In the genomic region with DNA sequence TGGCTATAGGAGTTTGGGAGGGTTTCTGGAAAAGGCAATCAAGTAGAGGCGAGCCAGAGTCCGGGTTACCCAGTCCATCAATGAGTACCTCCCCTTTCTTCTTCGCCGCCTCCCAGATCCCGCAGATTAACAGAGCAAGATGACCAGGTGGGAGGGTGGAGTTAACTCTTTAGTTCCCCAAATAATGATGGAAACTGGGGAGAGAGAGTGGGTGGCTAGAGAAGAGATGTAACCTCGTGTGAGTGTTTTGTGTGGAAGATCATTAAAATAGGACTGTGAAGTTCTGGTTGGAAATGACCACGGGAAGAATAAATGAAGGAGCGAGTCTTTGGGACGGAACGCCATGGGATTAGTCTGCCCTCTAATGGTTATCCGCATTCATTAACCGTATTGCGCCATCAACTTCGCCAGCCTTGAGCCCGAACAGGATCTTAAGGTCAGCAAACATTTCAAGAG, we compare ENCODE assay signal across 8 mouse cellular contexts. TPM values are rescaled to one million over a fixed set of nuclear protein-coding genes. Genes with fewer than 3 reads are reported as not detected.
DNase-seq lines count a peak whose midpoint lies in the region; ATAC-seq lines count a peak whose summit lies in the region.

No protein-coding gene starts in this region.

- WGBS in neural tube, embryonic 11.5 days = under 1% methylated on average over 15 of the region's 15 CpGs
- WGBS in hindbrain, embryonic 13.5 days = under 1% methylated on average over 15 of the region's 15 CpGs
- WGBS in stomach, embryonic 14.5 days = 0% methylated on average over 15 of the region's 15 CpGs

- peak; percentile 59 for ATAC-seq in neural tube, embryonic 11.5 days (ENCODE audit: insufficient read depth, low FRiP score, low TSS enrichment)
- peak; percentile 14; the same call in 1 of the 2 replicates for ATAC-seq in hindbrain, embryonic 13.5 days (ENCODE audit: low FRiP score)
- peak; percentile 46; the same call in 1 of the 2 replicates for ATAC-seq in megakaryocyte-erythroid progenitor cell, adult 5-6 weeks (replicated peaks; ENCODE audit: low FRiP score, low TSS enrichment, poor library complexity, severe bottlenecking)
- ATAC-seq in stomach, embryonic 14.5 days (ENCODE audit: insufficient number of reproducible peaks, insufficient read depth, low FRiP score, low read depth) = peak; percentile 44

- peak; percentile 53 for DNase-seq in neural tube, embryonic 11.5 days (ENCODE audit: low spot score)
- no peak for DNase-seq in neural tube, embryonic 10.5 days (ENCODE audit: extremely low spot score, low spot score)
- peak; percentile 67 for DNase-seq in cerebellum, adult 8-10 months
- peak; percentile 73 for DNase-seq in forelimb bud, embryonic 11.5 days (ENCODE audit: low read depth, low spot score)
- DNase-seq in left cerebral cortex, postnatal 25 days (ENCODE audit: low spot score in 2 of 2) = peak; percentile 54 to 71

- H3K4me2 ChIP-seq in neural tube, embryonic 11.5 days (ENCODE audit: low read depth) = peak overlapping the region; percentile 53
- H3K4me2 ChIP-seq in hindbrain, embryonic 13.5 days = peak overlapping the region; percentile 94
- peak overlapping the region; percentile 95 for H3K4me2 ChIP-seq in stomach, embryonic 14.5 days (replicated peaks; ENCODE audit: low read depth, low read length)

- no peaks in the 10 kb centered on the region for H3K9me3 ChIP-seq in neural tube, embryonic 11.5 days (ENCODE audit: control insufficient read depth, low read length)
- no peaks in the 10 kb centered on the region for H3K9me3 ChIP-seq in hindbrain, embryonic 13.5 days
- no peaks in the 10 kb centered on the region for H3K9me3 ChIP-seq in stomach, embryonic 14.5 days (ENCODE audit: control insufficient read depth, low read depth, low read length)

- 0 out of 2 replicates have a peak, but pooled peaks cover 3% of the 10 kb centered on the region for H3K4me1 ChIP-seq in neural tube, embryonic 11.5 days (ENCODE audit: control insufficient read depth, insufficient read depth, low read length)
- peaks cover 16% of the 10 kb centered on the region for H3K4me1 ChIP-seq in hindbrain, embryonic 13.5 days (replicated peaks)
- H3K4me1 ChIP-seq in stomach, embryonic 14.5 days (ENCODE audit: control insufficient read depth, insufficient read depth, low read length) = peaks cover 4% of the 10 kb centered on the region; the same call in 1 of the 2 replicates

- H3K27ac ChIP-seq in neural tube, embryonic 11.5 days (ENCODE audit: low read depth, low read length) = no peak overlapping the region
- H3K27ac ChIP-seq in hindbrain, embryonic 13.5 days = no peak overlapping the region
- H3K27ac ChIP-seq in stomach, embryonic 14.5 days (ENCODE audit: low read length) = no peak overlapping the region

- peak overlapping the region; percentile 47 for H3K4me3 ChIP-seq in neural tube, embryonic 11.5 days (ENCODE audit: low read depth, low read length)
- peak overlapping the region; percentile 57 for H3K4me3 ChIP-seq in hindbrain, embryonic 13.5 days
- H3K4me3 ChIP-seq in stomach, embryonic 14.5 days (ENCODE audit: low read depth, low read length) = peak overlapping the region; percentile 52

- no peaks in the 10 kb centered on the region for H3K36me3 ChIP-seq in neural tube, embryonic 11.5 days (ENCODE audit: control insufficient read depth, insufficient read depth, low read length)
- no peaks in the 10 kb centered on the region for H3K36me3 ChIP-seq in hindbrain, embryonic 13.5 days
- H3K36me3 ChIP-seq in stomach, embryonic 14.5 days (ENCODE audit: control insufficient read depth, insufficient read depth, low read length) = no peaks in the 10 kb centered on the region

- intact Hi-C loops in left cerebral cortex, postnatal 25 days (cut with DNase I) = loop anchor here (1.0 to 5.0 kb wide), 2 partner anchors 34 to 54 kb away; a partner anchor contains a TSS

- no peak overlapping the region for H3K9ac ChIP-seq in neural tube, embryonic 11.5 days (ENCODE audit: low read length)
- peak overlapping the region; percentile 67 for H3K9ac ChIP-seq in hindbrain, embryonic 13.5 days
- H3K9ac ChIP-seq in stomach, embryonic 14.5 days (replicated peaks; ENCODE audit: low read depth, low read length) = no peak overlapping the region

- peaks cover 35% of the 10 kb centered on the region for H3K27me3 ChIP-seq in neural tube, embryonic 11.5 days (ENCODE audit: control insufficient read depth, insufficient read depth, low read length)
- peaks cover 62% of the 10 kb centered on the region for H3K27me3 ChIP-seq in hindbrain, embryonic 13.5 days
- peaks cover 11% of the 10 kb centered on the region for H3K27me3 ChIP-seq in stomach, embryonic 14.5 days (ENCODE audit: control insufficient read depth, insufficient read depth, low read length)

RNA-seq across cellular contexts. Expression of a gene that starts 0.7 kb away (rescaled TPM):
- polyA plus RNA-seq in neural tube, embryonic 11.5 days (2014; fragmentation: Nextera tagmentation; extraction: Ambion mirVana) = 3.1 and 3.5 TPM in 2 replicates
- polyA plus RNA-seq in hindbrain, embryonic 13.5 days (2015; fragmentation: Nextera tagmentation; extraction: Ambion mirVana) = 3.5 and 3.7 TPM in 2 replicates
- 1 to 10 TPM; 3.0 to 3.1 TPM for total RNA-seq in left cerebral cortex, postnatal 25 days (2021)
- total RNA-seq in megakaryocyte-erythroid progenitor cell, adult 5-6 weeks (2014; fragmentation: Nextera tagmentation) = 0.22 TPM in 1 of 2 replicates, not detected in the other
- not detected in 2 replicates for total RNA-seq in megakaryocyte-erythroid progenitor cell, adult 5-6 weeks (2017)
- polyA plus RNA-seq in stomach, embryonic 14.5 days (2014; fragmentation: Nextera tagmentation; extraction: Ambion mirVana) = 4.6 and 4.8 TPM in 2 replicates

RNA-seq across cellular contexts. Expression of a gene that starts 9.6 kb away (rescaled TPM):
- 333 and 341 TPM in 2 replicates for polyA plus RNA-seq in neural tube, embryonic 11.5 days (2014; fragmentation: Nextera tagmentation; extraction: Ambion mirVana)
- polyA plus RNA-seq in hindbrain, embryonic 13.5 days (2015; fragmentation: Nextera tagmentation; extraction: Ambion mirVana) = 303 and 314 TPM in 2 replicates
- total RNA-seq in left cerebral cortex, postnatal 25 days (2021) = 10 to 100 TPM; 81.2 to 84.6 TPM
- total RNA-seq in megakaryocyte-erythroid progenitor cell, adult 5-6 weeks (2014; fragmentation: Nextera tagmentation) = 113 and 117 TPM in 2 replicates
- total RNA-seq in megakaryocyte-erythroid progenitor cell, adult 5-6 weeks (2017) = 236 and 240 TPM in 2 replicates
- 208 and 217 TPM in 2 replicates for polyA plus RNA-seq in stomach, embryonic 14.5 days (2014; fragmentation: Nextera tagmentation; extraction: Ambion mirVana)

RNA-seq across cellular contexts. Expression of a gene that starts 24.5 kb away (rescaled TPM):
- polyA plus RNA-seq in neural tube, embryonic 11.5 days (2014; fragmentation: Nextera tagmentation; extraction: Ambion mirVana) = 77.3 and 77.7 TPM in 2 replicates
- polyA plus RNA-seq in hindbrain, embryonic 13.5 days (2015; fragmentation: Nextera tagmentation; extraction: Ambion mirVana) = 90.1 and 95.6 TPM in 2 replicates
- total RNA-seq in left cerebral cortex, postnatal 25 days (2021) = 10 to 100 TPM; 46.6 to 52.8 TPM
- 37.0 and 38.1 TPM in 2 replicates for total RNA-seq in megakaryocyte-erythroid progenitor cell, adult 5-6 weeks (2014; fragmentation: Nextera tagmentation)
- 19.5 and 48.6 TPM in 2 replicates for total RNA-seq in megakaryocyte-erythroid progenitor cell, adult 5-6 weeks (2017)
- 81.2 and 88.0 TPM in 2 replicates for polyA plus RNA-seq in stomach, embryonic 14.5 days (2014; fragmentation: Nextera tagmentation; extraction: Ambion mirVana)

RNA-seq across cellular contexts. Expression of a gene that starts 32.9 kb away (rescaled TPM):
- 36.8 and 45.8 TPM in 2 replicates for polyA plus RNA-seq in neural tube, embryonic 11.5 days (2014; fragmentation: Nextera tagmentation; extraction: Ambion mirVana)
- polyA plus RNA-seq in hindbrain, embryonic 13.5 days (2015; fragmentation: Nextera tagmentation; extraction: Ambion mirVana) = 29.9 and 30.1 TPM in 2 replicates
- 10 to 100 TPM; 64.3 to 70.2 TPM for total RNA-seq in left cerebral cortex, postnatal 25 days (2021)
- total RNA-seq in megakaryocyte-erythroid progenitor cell, adult 5-6 weeks (2014; fragmentation: Nextera tagmentation) = 39.0 and 39.3 TPM in 2 replicates
- 16.4 and 23.2 TPM in 2 replicates for total RNA-seq in megakaryocyte-erythroid progenitor cell, adult 5-6 weeks (2017)
- polyA plus RNA-seq in stomach, embryonic 14.5 days (2014; fragmentation: Nextera tagmentation; extraction: Ambion mirVana) = 28.7 and 29.6 TPM in 2 replicates

RNA-seq across cellular contexts. Expression of a gene that starts 43.0 kb away (rescaled TPM):
- 133 and 134 TPM in 2 replicates for polyA plus RNA-seq in neural tube, embryonic 11.5 days (2014; fragmentation: Nextera tagmentation; extraction: Ambion mirVana)
- polyA plus RNA-seq in hindbrain, embryonic 13.5 days (2015; fragmentation: Nextera tagmentation; extraction: Ambion mirVana) = 195 and 197 TPM in 2 replicates
- 100 to 1,000 TPM; 177 to 179 TPM for total RNA-seq in left cerebral cortex, postnatal 25 days (2021)
- 122 and 154 TPM in 2 replicates for total RNA-seq in megakaryocyte-erythroid progenitor cell, adult 5-6 weeks (2014; fragmentation: Nextera tagmentation)
- total RNA-seq in megakaryocyte-erythroid progenitor cell, adult 5-6 weeks (2017) = 118 and 119 TPM in 2 replicates
- polyA plus RNA-seq in stomach, embryonic 14.5 days (2014; fragmentation: Nextera tagmentation; extraction: Ambion mirVana) = 97.4 and 98.2 TPM in 2 replicates
